Mouse (Mus musculus): ENCODE data around the gene Ccnb2.

GRCm38 (mm10) chr9:70387410-70388119, 33.8 kb downstream of the Ccnb2 start:
- TF ChIP-seq CTCF (conservative IDR thresholded peaks at IDR 0.05; ENCODE audit: low read length) = no peak
- TF ChIP-seq POU5F1 (IDR thresholded peaks at IDR 0.05; ENCODE audit: borderline replicate concordance, low read length) = no peak
- no peak for TF ChIP-seq NANOG (IDR thresholded peaks at IDR 0.05; ENCODE audit: borderline replicate concordance, low read length)

Data from E14TG2a.4 (cell line).